Mouse (Mus musculus) embryonic fibroblast, embryonic 13.5 days (primary cell): ENCODE results near the gene Garem2.

ENCODE experiments used
- CTCF ChIP-seq: IDR thresholded peaks from 2 replicates; pipeline ENCODE4 v1.5.1; 2011; ENCODE audit warnings: mild to moderate bottlenecking, control low read depth, low read length, moderate library complexity, borderline replicate concordance; ENCODE audit not compliant: insufficient read depth
- POLR2A ChIP-seq: IDR thresholded peaks from 2 replicates; pipeline ENCODE4 v1.6.1; 2011; ENCODE audit warnings: low read depth, mild to moderate bottlenecking, control low read depth, low read length, moderate library complexity

GRCm38 (mm10) chr5:30105668-30106300 is 823 bp downstream of the Garem2 start, which contains the start of gene 3110082J24Rik:
- no peak for TF ChIP-seq CTCF
- no peak for TF ChIP-seq POLR2A
